Mouse (Mus musculus): ENCODE measurements around the gene Usp19. TPM values are rescaled to one million over a fixed set of nuclear protein-coding genes. Genes with fewer than 3 reads are reported as not detected.

The Usp19 gene
- total RNA-seq, 1 experiment from 2014 or later = 63.1 TPM

DNA sequence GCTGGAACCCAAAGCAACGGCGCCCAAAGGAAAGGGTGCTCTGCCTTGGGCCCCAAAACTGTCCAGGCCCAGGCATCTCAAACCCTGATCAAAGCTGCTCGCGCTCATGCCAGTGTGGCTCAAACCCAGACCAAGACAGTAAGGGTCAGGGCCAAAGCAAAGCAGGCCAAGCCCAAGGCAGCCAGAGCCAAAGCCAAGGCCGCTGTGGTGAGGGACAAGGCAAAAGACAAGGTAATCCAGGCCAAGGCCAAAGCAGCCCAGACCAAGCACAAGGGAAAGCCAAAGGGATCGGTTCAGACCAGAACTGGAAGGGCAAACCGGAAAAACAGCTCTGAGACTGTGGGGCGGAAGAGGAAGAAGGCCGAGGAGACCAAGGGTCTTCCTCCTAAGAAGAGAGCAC is 26.7 kb upstream of the Usp19 start:
- ATAC-seq (replicated peaks; ENCODE audit: low read depth, poor library complexity, severe bottlenecking) = no peak

DNA sequence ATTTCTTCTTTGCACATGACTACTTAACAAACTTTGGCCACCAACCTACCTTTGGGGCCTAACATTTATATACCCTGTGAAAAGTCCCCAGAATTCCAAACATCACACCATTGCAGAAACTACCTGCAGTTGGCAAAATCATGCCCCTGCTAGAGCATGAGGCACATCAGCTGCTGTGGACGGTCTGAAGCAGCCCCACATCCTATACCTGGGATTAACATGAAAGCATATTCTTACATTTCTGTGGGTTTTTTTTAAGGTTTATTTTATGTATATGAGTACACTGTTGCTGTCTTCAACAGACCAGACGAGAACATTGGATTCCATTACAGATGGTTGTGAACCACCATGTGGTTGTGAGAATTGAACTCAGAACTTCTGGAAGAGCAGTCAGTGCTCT is 24.2 kb upstream of the Usp19 start:
- ATAC-seq (replicated peaks; ENCODE audit: low read depth, poor library complexity, severe bottlenecking) = no peak

DNA sequence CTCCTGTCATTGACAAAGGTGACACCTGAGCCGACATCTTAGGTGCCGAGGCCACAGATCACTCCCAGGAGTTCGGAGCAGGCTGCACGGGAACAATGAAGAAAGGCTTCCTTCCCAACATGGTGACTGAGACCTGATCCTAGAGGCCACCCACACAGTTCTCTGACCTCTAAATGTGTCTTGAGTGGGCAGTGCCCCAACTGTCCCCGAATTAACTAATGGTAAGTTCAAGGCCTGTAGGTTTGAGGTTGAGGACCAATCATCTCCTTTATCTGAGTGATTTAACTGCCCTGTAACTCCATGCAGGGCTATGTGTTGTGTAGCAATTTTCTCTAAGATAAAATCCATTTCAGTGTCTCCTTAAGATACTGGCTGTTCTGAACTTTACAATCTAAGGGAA is 21.0 kb upstream of the Usp19 start:
- ATAC-seq (replicated peaks; ENCODE audit: low read depth, poor library complexity, severe bottlenecking) = no peak

DNA sequence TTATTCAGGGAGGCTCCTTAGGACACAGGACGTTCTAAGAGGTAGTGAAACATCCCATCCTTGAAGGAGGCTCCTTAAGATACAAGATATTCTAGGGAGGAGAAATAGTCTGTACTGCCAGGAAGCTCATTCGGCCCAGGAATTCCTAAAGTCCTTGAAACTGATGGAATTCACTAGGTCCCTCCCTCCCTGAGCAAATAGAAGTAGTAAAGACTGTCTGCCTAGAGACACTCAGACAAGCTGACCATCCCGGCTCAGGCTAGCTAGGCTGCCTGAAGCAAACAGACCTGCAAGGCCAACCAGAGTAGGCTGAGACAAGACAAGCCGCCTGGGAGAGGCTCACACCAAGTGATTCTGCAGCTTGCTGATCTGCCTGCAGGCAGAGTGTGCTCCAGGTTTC is 20.6 kb upstream of the Usp19 start:
- no peak for ATAC-seq (replicated peaks; ENCODE audit: low read depth, poor library complexity, severe bottlenecking)

DNA sequence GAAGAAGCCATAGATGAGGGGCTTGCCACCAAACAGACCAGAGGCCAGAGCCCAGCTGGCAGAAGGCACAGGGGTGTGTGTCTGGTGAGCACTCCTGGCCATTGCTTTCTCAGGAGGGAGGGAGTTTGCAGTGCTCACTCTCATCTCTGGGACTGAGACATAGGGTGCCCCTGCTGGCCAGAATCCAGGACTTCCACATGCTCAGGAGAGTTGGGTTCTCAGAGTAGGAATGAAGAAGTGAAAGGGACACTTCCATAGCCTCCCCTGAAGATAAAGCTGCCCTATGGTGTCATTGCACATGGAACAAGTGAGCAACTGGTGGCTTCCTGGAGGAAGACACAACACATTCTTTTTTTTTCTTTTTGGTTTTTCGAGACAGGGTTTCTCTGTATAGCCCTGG is 15.9 kb upstream of the Usp19 start:
- peak; percentile 73 for ATAC-seq (replicated peaks; ENCODE audit: low read depth, poor library complexity, severe bottlenecking)

- peak; percentile 58 for ATAC-seq (replicated peaks; ENCODE audit: low read depth, poor library complexity, severe bottlenecking)
Observed at GRCm38 (mm10) chr9:108478638-108479156, 11.7 kb upstream of the Usp19 start.

DNA sequence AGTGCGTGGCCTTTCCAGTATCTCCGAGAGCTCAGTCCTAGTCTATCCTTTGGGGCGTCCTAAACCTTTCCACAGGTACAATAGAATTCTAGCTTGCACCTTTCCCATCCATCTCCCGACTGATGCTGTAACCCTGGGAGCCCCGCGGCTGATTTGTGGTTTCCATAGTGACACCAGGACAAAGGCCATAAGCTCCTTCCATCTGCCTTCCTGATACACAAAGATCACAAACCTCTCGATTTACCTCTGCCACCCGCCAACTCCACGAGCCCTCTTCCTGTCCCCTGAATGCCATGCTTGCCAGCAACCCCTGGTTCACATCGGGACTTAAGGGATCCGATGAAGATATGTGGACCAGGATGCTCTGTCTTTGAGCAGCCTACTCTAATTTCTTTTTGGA is 11.2 kb upstream of the Usp19 start:
- ATAC-seq (replicated peaks; ENCODE audit: low read depth, poor library complexity, severe bottlenecking) = no peak

DNA sequence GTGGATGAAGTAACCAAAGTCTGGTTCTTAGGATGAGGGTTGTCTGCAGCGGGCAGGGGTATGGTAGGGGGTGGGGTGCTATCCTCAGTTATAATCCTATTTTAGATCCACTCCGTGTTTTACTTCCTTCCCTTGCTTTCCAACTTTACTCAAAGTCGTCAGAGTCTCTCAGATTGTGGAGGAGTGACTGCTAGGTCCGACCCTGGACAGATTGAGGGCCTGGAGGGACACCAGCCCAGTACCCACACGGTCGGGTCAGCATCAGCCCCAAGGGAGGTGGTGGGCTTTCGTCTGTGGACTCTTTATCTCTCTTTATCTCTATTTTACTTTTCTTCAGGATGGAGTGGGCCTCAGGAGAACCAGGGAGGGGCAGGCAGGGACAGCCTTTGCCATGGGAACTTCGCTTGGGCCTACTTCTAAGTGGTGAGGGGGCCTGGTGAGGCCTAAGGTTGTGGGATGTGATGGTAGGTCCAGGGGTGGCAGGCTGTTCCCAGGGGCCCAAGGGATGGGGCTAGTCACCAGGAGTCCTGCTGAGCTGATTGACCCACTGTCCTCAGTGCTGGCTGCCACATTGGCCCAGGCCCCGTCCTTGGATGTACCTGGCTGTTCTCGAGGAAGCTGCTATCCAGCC is 10.6 kb upstream of the Usp19 start, which contains the start of gene Lamb2:
Lamb2 (plus strand) TSS at position 16 of the 631 bp plus-strand sequence.
- ATAC-seq (replicated peaks; ENCODE audit: low read depth, poor library complexity, severe bottlenecking) = peak; percentile 48

DNA sequence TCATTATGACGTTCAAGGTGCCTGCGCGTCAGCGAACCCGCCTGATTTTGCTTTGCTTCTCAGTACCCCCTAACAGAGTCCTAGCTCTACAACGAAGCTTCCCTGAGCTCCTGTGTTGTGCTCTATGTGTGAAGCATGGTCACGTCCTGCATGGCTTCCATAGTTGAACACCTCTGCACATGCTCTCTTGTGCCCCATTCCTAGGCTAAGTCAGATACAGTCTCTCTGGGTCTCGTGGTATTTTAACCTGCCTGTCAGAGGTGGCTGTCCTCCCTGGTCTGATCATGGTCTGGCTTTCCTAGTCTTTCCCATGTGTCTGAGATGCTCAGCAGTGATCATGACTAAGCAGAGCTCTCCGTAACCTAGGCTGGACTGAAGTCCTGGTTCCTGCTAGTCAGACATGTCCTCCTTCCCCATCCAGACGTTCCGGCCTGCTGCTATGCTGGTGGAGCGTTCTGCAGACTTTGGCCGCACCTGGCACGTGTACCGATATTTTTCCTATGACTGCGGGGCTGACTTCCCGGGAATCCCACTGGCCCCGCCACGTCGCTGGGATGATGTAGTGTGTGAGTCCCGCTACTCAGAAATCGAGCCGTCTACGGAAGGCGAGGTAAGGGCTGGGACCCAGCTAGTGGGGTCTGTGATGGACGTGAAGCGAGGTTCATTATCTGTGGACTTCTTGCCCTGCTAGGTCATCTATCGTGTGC is 9.4 kb upstream of the Usp19 start:
- ATAC-seq (replicated peaks; ENCODE audit: low read depth, poor library complexity, severe bottlenecking) = no peak

DNA sequence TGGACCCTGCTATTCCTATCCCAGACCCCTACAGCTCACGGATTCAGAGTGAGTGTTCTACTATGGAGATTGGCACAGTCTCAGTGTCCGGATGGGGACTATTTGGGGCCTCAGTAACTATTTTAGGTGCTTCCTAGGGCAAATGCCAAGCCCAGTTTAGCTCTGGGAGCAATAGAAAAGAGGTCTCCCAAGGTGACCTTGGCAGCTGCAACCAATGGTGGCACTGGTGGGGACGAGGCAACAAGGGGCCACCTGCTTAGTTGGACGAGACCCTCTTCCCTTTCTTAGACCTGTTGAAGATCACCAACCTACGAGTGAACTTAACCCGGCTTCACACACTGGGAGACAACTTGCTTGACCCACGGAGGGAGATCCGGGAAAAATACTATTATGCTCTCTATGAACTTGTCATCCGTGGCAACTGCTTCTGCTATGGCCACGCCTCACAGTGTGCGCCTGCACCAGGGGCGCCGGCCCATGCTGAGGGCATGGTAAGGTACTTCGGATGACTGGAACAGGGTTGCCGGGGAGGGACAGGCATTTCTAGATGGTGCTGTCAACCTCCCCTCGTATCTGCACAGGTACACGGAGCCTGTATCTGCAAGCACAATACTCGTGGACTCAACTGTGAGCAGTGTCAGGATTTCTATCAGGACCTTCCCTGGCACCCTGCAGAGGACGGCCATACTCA is 8.7 kb upstream of the Usp19 start:
- ATAC-seq (replicated peaks; ENCODE audit: low read depth, poor library complexity, severe bottlenecking) = no peak

DNA sequence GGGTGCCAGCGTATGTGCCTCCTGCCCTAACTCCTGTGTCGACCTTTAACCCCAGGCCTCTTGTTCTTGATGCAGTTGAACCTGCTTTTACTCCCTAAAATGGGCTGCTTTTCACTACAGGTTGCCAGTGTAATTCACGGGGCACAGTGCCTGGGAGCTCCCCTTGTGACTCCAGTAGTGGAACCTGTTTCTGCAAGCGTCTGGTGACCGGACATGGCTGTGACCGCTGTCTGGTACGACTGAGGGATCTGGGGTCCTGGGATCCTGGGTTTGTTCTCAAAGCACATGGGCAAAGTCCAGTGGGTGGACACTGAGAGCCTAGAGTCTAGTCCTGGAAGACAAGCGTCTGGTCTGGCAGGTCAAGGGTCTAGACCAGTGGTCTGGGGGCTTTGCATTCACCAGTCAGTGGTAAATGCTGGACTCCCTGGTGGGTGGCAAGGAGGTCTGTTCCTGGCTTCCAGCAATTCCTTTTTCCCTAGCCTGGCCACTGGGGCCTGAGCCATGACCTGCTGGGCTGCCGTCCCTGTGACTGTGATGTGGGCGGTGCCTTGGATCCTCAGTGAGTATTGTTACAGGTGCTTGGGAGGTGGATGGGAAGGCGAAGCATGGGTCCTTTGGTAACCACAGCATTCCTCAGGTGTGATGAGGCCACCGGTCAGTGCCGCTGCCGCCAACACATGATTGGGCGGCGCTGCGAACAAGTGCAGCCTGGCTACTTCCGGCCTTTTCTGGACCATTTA is 7.2 kb upstream of the Usp19 start:
- ATAC-seq (replicated peaks; ENCODE audit: low read depth, poor library complexity, severe bottlenecking) = no peak

DNA sequence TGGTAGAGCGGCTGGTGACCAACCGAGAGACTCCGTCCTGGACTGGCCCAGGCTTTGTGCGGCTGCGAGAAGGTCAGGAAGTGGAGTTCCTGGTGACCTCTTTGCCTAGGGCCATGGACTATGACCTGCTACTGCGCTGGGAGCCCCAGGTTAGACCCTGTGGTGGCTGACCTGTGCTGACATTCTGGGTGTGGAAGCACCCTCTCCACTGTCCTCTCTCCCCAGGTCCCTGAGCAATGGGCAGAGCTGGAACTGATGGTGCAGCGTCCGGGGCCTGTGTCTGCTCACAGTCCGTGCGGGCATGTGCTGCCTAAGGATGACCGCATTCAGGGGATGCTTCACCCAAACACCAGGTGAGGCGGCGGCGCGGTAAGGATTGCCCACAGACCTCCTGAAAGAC is 6.4 kb upstream of the Usp19 start:
- ATAC-seq (replicated peaks; ENCODE audit: low read depth, poor library complexity, severe bottlenecking) = no peak

- ATAC-seq (replicated peaks; ENCODE audit: low read depth, poor library complexity, severe bottlenecking) = no peak
Observed at GRCm38 (mm10) chr9:108485301-108485875, 5.0 kb upstream of the Usp19 start.

DNA sequence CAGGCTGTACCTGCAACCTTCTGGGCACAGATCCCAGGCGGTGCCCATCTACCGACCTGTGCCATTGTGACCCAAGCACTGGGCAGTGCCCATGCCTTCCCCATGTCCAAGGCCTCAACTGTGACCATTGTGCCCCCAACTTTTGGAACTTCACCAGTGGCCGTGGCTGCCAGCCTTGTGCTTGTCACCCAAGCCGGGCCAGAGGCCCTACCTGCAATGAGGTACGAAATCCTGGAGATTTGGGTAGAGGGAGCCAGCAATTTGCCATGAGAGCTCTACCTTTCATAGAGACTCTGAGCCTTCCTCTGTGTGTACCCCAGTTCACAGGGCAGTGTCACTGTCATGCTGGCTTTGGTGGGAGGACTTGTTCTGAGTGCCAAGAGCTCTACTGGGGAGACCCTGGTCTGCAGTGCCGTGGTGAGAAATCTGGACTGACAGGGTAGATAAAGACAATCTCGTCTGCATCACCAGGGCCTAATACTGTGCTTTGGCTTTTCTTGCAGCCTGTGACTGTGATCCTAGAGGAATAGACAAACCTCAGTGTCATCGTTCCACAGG is 3.4 kb upstream of the Usp19 start:
- ATAC-seq (replicated peaks; ENCODE audit: low read depth, poor library complexity, severe bottlenecking) = no peak

GRCm38 (mm10) chr9:108488403-108488802 is 2.0 kb upstream of the Usp19 start:
- no peak for ATAC-seq (replicated peaks; ENCODE audit: low read depth, poor library complexity, severe bottlenecking)

DNA sequence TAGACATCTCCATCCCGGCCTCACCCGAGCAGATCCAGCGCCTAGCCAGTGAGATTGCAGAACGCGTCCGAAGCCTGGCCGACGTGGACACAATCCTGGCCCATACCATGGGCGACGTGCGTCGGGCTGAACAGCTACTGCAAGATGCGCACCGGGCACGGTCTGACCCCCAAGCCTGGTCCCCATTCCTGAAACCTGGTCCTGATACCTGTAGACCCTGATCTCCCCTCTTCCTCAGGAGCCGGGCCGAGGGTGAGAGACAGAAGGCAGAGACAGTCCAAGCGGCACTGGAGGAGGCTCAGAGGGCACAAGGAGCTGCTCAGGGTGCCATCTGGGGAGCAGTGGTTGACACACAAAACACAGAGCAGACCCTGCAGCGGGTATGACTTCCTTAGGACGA is 1.2 kb upstream of the Usp19 start:
- ATAC-seq (replicated peaks; ENCODE audit: low read depth, poor library complexity, severe bottlenecking) = no peak

GRCm38 (mm10) chr9:108489702-108490558 is 472 bp upstream of the Usp19 start:
- ATAC-seq (replicated peaks; ENCODE audit: low read depth, poor library complexity, severe bottlenecking) = no peak

- ATAC-seq (replicated peaks; ENCODE audit: low read depth, poor library complexity, severe bottlenecking) = no peak
Observed at GRCm38 (mm10) chr9:108491286-108491580, 831 bp downstream of the Usp19 start.
